Mouse (Mus musculus) natural killer cell, adult 2 months (primary cell): ENCODE results near the gene Ablim1.

Experiments
- DNase-seq, 2 experiments: peaks; one replicate each; pipeline ENCODE4 v3.0.0; 2022; ENCODE audit warnings: low spot score in 2 of 2

Gene Ablim1

DNA sequence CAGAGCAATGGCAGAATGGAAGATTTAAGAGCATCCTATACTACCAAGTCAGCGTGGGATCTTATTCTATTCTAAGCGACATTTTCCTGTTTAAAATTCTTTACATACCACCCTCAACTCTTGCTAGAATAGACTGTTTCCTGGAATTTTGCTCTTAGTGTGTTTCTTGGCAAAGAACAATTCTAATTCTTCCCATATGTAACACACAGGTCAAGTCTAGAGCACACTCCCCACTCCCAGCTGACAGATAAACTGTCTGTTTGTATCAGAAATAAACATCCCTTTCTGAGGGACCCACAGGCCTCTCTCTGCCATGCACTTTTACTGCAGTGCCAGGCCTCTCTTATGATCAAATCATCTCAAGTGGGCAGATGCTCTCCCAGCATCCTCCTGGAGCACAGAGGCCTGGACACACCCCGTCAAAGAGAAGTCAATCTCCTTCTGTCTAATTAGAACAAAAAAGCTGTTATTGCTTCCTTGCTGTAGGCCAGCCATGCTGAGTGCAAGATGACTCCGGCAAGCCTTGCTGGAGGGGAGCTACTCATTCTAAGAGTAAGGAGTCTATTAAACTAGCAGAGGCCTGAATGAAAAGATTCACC lies 211.3 kb downstream of the Ablim1 start:
- no peak for DNase-seq

GRCm38 (mm10) chr19:57101986-57102385 lies 212.7 kb downstream of the Ablim1 start:
- DNase-seq: no peak

DNA sequence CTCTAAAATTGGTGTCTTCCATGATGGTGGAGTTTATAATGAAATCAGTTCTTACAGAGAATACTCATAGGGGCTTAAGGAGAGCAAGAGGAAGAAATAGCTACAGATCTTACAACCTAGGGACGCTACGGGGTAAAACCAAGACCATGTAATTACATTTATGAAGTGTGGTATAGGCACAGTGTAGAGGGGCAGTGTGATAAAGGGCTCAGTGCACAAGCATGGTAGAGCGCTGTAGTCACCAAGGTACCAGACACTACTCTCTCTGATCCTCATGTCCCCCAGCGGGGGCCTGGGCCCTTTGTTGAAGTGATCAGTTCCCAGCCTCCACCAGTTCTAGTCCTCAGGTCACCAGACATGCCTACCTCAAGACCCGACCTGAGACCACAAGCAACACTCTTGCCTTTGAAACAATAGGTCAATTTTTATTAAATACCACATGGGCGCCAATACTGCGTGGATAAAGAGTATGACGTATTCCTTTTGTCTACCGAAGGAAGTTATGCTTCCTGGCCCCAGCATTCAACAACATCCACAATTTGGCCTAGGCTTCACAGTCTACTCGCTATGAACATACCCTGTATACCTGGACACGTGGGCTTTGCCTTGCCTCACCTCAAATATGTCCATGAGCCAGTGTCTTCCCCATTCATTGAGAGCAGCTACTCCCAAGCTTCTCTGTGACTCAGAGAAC lies 213.8 kb downstream of the Ablim1 start:
- no peak for DNase-seq

DNA sequence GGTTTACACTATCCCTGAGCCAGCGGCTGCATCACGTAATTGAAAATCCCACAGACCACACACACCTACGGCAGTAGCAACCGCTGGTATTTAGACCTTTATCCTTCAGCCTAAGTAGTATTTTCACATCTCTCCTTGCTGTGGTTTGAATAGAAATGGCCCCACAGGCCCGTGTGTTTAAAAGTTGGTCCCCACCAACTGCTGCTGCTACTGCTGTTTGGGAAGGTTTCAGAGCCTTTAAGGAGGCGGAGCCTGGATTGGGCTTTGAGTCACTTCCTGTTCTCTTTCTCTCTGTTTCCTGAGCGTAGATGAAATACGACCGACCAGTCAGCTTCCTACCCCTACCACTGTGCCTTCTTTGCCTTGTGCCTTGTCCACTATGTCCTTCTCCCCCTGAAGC lies 214.7 kb downstream of the Ablim1 start:
- DNase-seq: peak; percentile 66 to 82

DNA sequence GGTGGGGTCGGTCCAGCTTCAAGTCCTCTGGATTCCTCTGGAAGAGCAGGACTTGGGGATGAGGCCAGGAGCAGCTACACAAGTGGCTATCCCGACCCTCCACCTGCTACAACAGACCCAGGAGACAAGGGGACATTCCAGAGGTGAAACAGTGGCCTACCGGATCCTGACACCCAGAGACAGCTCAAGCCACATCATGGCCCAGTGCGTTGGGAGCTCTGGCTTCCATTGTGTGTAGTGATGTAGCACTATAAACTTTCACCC lies 215.7 kb downstream of the Ablim1 start:
- no peak for DNase-seq

DNA sequence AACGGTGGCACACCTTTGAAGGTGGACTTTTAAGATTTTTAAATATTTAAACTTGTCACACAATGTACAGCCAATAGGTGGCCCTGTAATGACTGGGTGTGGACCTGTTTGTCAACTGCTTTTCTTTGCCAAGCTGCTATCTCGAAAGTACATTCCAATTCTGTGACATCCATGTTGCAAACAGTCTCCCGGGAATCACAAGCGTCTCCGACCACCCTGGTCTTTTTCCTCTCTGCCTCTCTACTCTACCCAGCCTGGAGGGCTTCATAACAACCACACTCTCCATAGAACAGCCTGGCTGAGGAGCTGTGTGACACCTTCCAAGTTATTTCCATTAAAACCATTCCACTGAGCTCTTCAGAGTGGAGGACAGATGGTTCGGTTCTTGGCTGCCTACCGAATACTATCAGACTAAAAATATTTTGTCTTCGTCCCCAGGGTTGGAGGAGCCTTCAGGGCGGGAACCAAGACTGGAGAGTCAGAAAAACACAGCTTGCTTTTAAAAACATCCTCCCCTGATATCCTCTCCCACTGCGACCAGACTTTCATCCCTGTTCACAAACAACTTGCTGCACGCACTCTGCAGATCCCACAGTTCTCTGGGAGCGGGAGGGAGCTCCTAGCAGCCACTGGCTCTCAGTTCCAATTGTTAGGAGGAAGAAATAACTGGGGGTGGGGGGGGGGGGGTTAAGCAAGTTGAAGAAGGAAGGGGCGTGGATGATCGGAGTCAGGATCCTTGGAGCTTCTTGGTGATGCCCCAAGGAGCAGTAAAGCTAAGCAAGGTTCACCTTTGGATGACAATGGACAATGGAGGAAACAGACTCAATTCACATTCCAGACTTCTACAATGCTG lies 216.3 kb downstream of the Ablim1 start:
- DNase-seq: no peak

DNA sequence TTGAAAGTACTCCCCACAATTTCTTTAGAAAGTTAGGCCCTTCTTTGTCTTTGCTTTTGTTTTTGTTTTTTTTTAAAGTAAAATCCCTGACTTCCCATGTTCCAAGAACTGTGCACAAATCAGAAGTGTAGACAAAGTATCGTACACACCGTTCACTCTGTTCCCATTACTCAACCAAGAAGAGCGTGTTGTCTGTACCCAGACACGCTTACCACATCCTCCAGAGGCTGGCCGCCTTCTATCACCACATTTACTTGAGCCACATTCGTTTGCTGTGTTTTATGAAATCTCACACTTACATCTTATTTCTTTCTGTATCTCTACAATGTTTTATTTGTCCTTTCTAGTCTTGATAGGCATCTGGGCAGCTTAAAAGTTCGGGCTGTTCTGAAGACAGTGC lies 219.4 kb downstream of the Ablim1 start:
- DNase-seq: peak in 1 of 2 experiments; percentile 52

GRCm38 (mm10) chr19:57093698-57094004 lies 221.1 kb downstream of the Ablim1 start:
- no peak for DNase-seq

DNA sequence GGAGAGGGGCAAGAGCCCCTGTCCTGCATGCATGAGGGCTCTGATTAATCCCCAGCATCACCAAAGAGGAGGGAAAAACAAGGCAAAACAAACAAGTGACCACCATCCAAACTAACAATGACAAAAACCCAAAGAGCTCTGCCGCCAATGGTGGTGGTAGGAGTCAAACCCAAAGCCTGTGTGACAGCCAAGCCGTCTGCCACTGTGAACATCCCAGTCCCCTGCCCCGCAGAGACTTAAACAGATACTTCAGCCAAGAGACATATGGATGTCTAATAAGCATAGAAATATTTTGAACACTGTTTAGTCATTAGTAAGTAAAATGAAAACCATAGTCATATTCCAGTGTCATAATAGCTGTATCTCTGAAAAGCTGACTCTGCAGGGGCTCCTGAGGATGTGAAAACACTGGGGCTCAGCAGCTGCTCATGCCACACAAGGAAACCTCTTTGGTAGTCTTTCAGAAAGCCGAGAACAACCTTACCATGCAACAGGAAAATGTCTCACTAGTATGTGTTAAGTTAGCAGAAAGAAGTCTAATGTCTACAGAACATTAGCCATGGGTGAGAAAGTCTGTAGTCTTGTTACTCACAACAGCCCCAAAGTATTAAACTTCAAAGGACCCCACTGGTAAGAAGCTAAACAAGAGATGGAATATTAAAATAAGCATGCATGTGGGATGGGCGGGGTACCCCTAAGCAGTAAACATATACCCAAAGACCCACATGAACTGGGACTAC lies 221.6 kb downstream of the Ablim1 start:
- DNase-seq: no peak

- no peak for DNase-seq
These were observed 223.4 kb downstream of the Ablim1 start for GRCm38 (mm10) chr19:57091278-57091677.

GRCm38 (mm10) chr19:57088804-57089369 lies 225.8 kb downstream of the Ablim1 start:
- no peak for DNase-seq

- DNase-seq: no peak
These were observed 230.1 kb downstream of the Ablim1 start for GRCm38 (mm10) chr19:57084520-57085166.

- DNase-seq: no peak
These were observed 230.8 kb downstream of the Ablim1 start for GRCm38 (mm10) chr19:57083887-57084286.

DNA sequence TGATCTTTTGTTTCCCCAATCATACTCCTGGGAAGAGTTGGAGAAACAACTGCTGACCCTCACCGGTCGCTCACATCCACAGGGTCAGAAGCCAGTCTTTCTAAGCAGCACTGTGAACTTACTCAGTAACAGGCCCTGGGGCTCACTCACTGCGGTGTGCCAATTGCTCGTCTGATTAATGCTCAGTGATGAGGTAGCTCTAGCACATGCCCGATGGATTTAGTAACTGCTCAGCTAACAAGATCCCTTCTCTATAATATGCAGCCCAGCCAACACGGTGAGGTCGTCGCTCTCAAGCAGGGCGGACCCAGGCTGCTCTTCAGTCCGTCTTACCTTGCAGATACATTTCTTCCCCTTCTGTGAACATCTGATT lies 231.6 kb downstream of the Ablim1 start:
- no peak for DNase-seq

DNA sequence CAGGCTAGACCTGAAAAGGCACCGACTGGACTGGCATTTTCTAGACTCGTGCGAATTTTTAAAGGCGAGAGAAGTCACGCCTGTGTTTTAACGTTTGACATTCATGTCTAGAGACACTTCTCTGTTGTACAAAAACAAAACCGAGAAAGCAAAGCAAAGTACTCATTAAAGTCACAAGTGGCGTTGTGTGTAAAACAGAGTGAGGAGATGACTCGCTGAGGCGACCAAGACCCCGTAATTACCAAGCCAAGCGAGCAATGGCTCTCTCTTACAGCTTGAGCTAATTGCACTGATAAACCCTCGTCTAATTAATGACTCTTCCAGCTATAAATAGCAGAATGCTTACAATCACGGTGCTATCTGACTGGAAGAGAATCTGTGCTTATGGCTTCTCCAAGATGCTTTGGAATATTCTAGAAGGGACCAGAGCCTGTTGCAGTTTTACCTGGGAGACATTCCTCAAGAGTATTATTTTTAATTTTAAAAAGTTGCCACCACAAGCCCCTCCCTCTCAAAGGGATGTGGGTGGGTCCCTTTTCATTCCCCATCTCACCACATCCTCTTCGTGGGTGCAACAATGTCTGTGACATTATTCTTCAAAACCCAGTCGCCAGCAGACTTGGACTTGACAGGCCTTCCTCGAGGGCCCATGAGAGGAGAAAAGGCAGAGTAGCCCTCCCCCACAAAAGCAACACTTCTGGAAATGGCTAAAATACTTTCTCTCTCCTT lies 232.1 kb downstream of the Ablim1 start:
- peak; percentile 54 to 63 for DNase-seq

DNA sequence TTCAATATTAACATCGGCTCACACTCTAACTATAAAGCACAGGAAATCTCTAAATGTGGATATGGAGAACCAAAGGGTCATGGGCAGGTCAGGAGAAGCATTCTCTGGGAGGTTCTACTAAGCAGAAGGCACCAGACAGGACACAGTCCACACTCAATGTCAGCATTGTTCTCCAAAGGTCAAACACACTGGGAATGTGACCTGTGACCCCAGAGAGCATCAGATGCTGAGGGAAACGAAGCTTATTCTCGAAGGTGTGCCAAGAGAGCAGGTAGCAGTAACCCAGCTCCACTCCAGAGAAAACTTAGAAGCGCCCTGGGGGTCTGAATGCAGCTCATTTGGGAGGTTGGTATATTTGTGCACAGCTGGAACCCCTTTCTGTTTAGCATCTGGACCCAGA lies 233.2 kb downstream of the Ablim1 start:
- DNase-seq: no peak

GRCm38 (mm10) chr19:57079606-57079981 lies 235.1 kb downstream of the Ablim1 start:
- DNase-seq: no peak

GRCm38 (mm10) chr19:57078867-57079605 lies 235.7 kb downstream of the Ablim1 start:
- no peak for DNase-seq

DNA sequence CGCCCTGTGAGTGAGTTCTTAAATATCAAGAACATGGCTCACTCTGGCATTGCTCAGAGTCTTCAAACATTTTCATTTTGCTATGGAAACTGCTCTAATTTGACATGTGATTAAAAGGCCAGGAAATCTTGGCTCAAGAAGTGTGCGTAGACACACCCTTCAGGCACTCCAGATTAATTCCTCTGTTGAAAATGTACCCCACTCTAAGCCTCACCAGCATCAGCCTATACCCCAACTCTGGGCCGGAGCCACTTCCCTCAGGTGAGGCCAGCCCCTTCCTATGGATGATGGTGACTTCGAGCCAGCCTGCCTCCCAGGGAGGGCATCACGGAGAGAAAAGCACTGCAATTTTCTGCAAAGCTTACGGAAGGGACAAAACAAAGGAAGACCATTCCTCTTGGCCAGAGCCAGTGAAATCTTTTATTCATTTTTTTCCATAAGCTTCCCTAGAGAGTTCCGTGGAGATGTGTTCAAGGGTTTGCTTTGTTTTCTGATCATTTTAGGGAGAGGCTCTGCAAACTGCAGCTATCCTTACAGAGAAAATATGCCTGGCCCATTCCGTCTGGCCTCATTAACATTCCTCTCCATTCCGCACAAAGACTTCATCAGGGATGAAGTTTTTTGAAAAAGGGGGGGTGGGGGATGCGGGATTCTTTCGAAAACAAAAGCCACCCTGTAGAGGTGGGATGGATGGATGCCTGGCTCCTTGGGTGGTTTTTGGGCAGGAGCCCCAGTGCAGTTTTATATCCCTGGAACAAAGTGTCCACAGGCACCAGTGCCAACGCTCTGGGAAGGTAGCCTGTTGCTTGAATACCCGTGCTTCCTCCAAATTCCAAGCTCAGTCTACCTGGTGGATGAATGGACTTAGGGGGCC lies 236.7 kb downstream of the Ablim1 start:
- no peak for DNase-seq
